24 mouse cellular contexts compared by ENCODE assay signal in genomic region chr6:115830779-115831601, GRCm38 (mm10). TPM values are rescaled to one million over a fixed set of nuclear protein-coding genes. Genes with fewer than 3 reads are reported as not detected.
DNase-seq lines count a peak whose midpoint lies in the region; ATAC-seq and TF ChIP-seq lines count a peak whose summit lies in the region.
"Had no signal": no experiment of that assay in that cellular context is flagged by ENCODE, and none has a peak within 500 bp of the region (broad histone marks: within the 10 kb centered on the region; RNA-seq: fewer than 3 reads in every experiment).

No protein-coding gene starts in this region.

- peak overlapping the region; percentile 60 for H3K27ac ChIP-seq in ES-Bruce4 (ENCODE audit: insufficient read depth, low read length)
- peak overlapping the region; percentile 15; the same call in 1 of the 2 replicates for H3K27ac ChIP-seq in liver, embryonic 13.5 days
- no peak overlapping the region for H3K27ac ChIP-seq in heart, embryonic 10.5 days
- H3K27ac ChIP-seq in hindbrain, embryonic 16.5 days (ENCODE audit: low read depth, low read length), result no peak overlapping the region
- H3K27ac ChIP-seq: embryonic facial prominence, embryonic 15.5 days; forebrain, embryonic 15.5 days; hindbrain, embryonic 10.5 days; hindbrain, postnatal 0 days; kidney, postnatal 0 days; left cerebral cortex, adult 2 months; limb, embryonic 15.5 days; macrophage had no signal

- ATAC-seq in liver, embryonic 13.5 days (ENCODE audit: low read depth), result peak; percentile 47
- ATAC-seq in megakaryocyte-erythroid progenitor cell, adult 5-6 weeks (replicated peaks; ENCODE audit: low FRiP score, low TSS enrichment, poor library complexity, severe bottlenecking), result peak; percentile 66
- no peak for ATAC-seq in hindbrain, embryonic 16.5 days
- ATAC-seq: forebrain, embryonic 15.5 days; hindbrain, postnatal 0 days had no signal

- TF ChIP-seq CTCF in ES-Bruce4 (IDR thresholded peaks at IDR 0.05; ENCODE audit: low read depth, low read length), result no peak

- H3K27me3 ChIP-seq in ES-Bruce4 (ENCODE audit: control insufficient read depth, insufficient read depth, low read length, poor library complexity, severe bottlenecking), result no peaks in the 10 kb centered on the region
- no peaks in the 10 kb centered on the region for H3K27me3 ChIP-seq in liver, embryonic 13.5 days
- H3K27me3 ChIP-seq in heart, embryonic 10.5 days (ENCODE audit: insufficient read depth, poor library complexity, severe bottlenecking), result no peaks in the 10 kb centered on the region
- no peaks in the 10 kb centered on the region for H3K27me3 ChIP-seq in hindbrain, embryonic 16.5 days (replicated peaks; ENCODE audit: control insufficient read depth, insufficient read depth, low read length)
- H3K27me3 ChIP-seq: embryonic facial prominence, embryonic 15.5 days; forebrain, embryonic 15.5 days; heart, embryonic 12.5 days; limb, embryonic 15.5 days had no signal

- H3K9me3 ChIP-seq in ES-Bruce4 (replicated peaks; ENCODE audit: control insufficient read depth, insufficient read depth, low read length, poor library complexity, severe bottlenecking), result no peaks in the 10 kb centered on the region
- no peaks in the 10 kb centered on the region for H3K9me3 ChIP-seq in liver, embryonic 13.5 days (replicated peaks)
- H3K9me3 ChIP-seq in heart, embryonic 10.5 days, result no peaks in the 10 kb centered on the region
- H3K9me3 ChIP-seq in hindbrain, embryonic 16.5 days (ENCODE audit: control insufficient read depth, low read length), result no peaks in the 10 kb centered on the region
- H3K9me3 ChIP-seq: embryonic facial prominence, embryonic 15.5 days; forebrain, embryonic 15.5 days; heart, embryonic 12.5 days; hindbrain, embryonic 10.5 days; limb, embryonic 15.5 days had no signal

- peaks cover 1% of the 10 kb centered on the region for H3K4me1 ChIP-seq in ES-Bruce4 (ENCODE audit: control insufficient read depth, insufficient read depth, low read length)
- peaks cover 38% of the 10 kb centered on the region for H3K4me1 ChIP-seq in liver, embryonic 13.5 days (replicated peaks)
- no peaks in the 10 kb centered on the region for H3K4me1 ChIP-seq in heart, embryonic 10.5 days
- H3K4me1 ChIP-seq in hindbrain, embryonic 16.5 days (ENCODE audit: control insufficient read depth, insufficient read depth, low read depth, low read length), result no peaks in the 10 kb centered on the region
- H3K4me1 ChIP-seq: embryonic facial prominence, embryonic 15.5 days; forebrain, embryonic 15.5 days; heart, embryonic 12.5 days; hindbrain, embryonic 10.5 days; limb, embryonic 15.5 days had no signal

- no peaks in the 10 kb centered on the region for H3K36me3 ChIP-seq in ES-Bruce4 (ENCODE audit: control insufficient read depth, insufficient read depth, low read length, poor library complexity, severe bottlenecking)
- H3K36me3 ChIP-seq in liver, embryonic 13.5 days, result no peaks in the 10 kb centered on the region
- H3K36me3 ChIP-seq in heart, embryonic 10.5 days, result peaks cover 3% of the 10 kb centered on the region; the same call in 1 of the 2 replicates
- H3K36me3 ChIP-seq in hindbrain, embryonic 16.5 days (ENCODE audit: control insufficient read depth, insufficient read depth, low read length), result no peaks in the 10 kb centered on the region
- H3K36me3 ChIP-seq: embryonic facial prominence, embryonic 15.5 days; forebrain, embryonic 15.5 days; heart, embryonic 12.5 days; limb, embryonic 15.5 days had no signal

- TF ChIP-seq EP300 in ES-Bruce4 (IDR thresholded peaks at IDR 0.05; ENCODE audit: insufficient read depth, low read depth, low read length), result no peak

- peak; percentile 22 for DNase-seq in 416B (ENCODE audit: low read depth)
- no peak for DNase-seq in liver, embryonic 13.5 days
- DNase-seq in heart, embryonic 10.5 days (ENCODE audit: low spot score), result no peak
- no peak for DNase-seq in lung, postnatal 10 days
- DNase-seq: adrenal gland, postnatal 10 days; cerebellum, adult 8-10 months; gastrocnemius, postnatal 10 days; heart, postnatal 10 days; kidney, adult 11 months; layer of hippocampus, adult 9-11 months; left cerebral cortex, postnatal 4 days had no signal

- H3K4me2 ChIP-seq in liver, embryonic 13.5 days, result no peak overlapping the region
- no peak overlapping the region for H3K4me2 ChIP-seq in hindbrain, embryonic 16.5 days (ENCODE audit: low read length)
- H3K4me2 ChIP-seq: embryonic facial prominence, embryonic 15.5 days; forebrain, embryonic 15.5 days; heart, embryonic 12.5 days; limb, embryonic 15.5 days; midbrain, embryonic 11.5 days had no signal

- TF ChIP-seq POLR2A in ES-Bruce4 (IDR thresholded peaks at IDR 0.05; ENCODE audit: insufficient read depth, low read length), result no peak

- peak overlapping the region; percentile 5; the same call in 1 of the 2 replicates for H3K9ac ChIP-seq in ES-Bruce4 (ENCODE audit: low read depth, poor library complexity, severe bottlenecking)
- H3K9ac ChIP-seq in liver, embryonic 13.5 days, result no peak overlapping the region
- H3K9ac ChIP-seq in hindbrain, embryonic 16.5 days (ENCODE audit: low read depth, low read length), result no peak overlapping the region
- H3K9ac ChIP-seq: embryonic facial prominence, embryonic 15.5 days; forebrain, embryonic 15.5 days; heart, embryonic 12.5 days; limb, embryonic 15.5 days had no signal

- WGBS in liver, embryonic 13.5 days (ENCODE audit: insufficient replicate concordance), result 74% methylated on average over 6 of the region's 6 CpGs
- 81% methylated on average over 6 of the region's 6 CpGs for WGBS in heart, embryonic 10.5 days
- 83% methylated on average over 6 of the region's 6 CpGs for WGBS in hindbrain, embryonic 16.5 days

- H3K4me3 ChIP-seq in ES-Bruce4 (ENCODE audit: low read depth, low read length), result no peak overlapping the region
- H3K4me3 ChIP-seq in liver, embryonic 13.5 days (replicated peaks), result no peak overlapping the region
- no peak overlapping the region for H3K4me3 ChIP-seq in heart, embryonic 10.5 days
- H3K4me3 ChIP-seq in hindbrain, embryonic 16.5 days (ENCODE audit: low read length), result no peak overlapping the region
- H3K4me3 ChIP-seq: embryonic facial prominence, embryonic 15.5 days; forebrain, embryonic 15.5 days; heart, embryonic 12.5 days; hindbrain, embryonic 10.5 days; left cerebral cortex, adult 2 months; limb, embryonic 15.5 days had no signal

RNA-seq across cellular contexts. Expression of gene Efcab12, which starts 7.2 kb away (rescaled TPM):
- polyA plus RNA-seq in ES-Bruce4 (2011; ENCODE audit: insufficient read depth, insufficient read length, low read depth, missing spikeins), result 0.88 and 1.1 TPM in 2 replicates
- 0.15 and 0.16 TPM in 2 replicates for polyA plus RNA-seq in liver, embryonic 13.5 days (2015; fragmentation: Nextera tagmentation; extraction: Ambion mirVana)
- not detected in 2 replicates for total RNA-seq in megakaryocyte-erythroid progenitor cell, adult 5-6 weeks (2014; fragmentation: Nextera tagmentation)
- 0.05 TPM in 1 of 2 replicates, not detected in the other for total RNA-seq in megakaryocyte-erythroid progenitor cell, adult 5-6 weeks (2017)
- polyA plus RNA-seq in heart, embryonic 10.5 days (2016; fragmentation: Nextera tagmentation; extraction: Ambion mirVana), result 0.46 and 0.74 TPM in 2 replicates
- polyA plus RNA-seq in hindbrain, embryonic 16.5 days (2015; fragmentation: Nextera tagmentation; extraction: Ambion mirVana), result 2.2 and 3.1 TPM in 2 replicates

RNA-seq across cellular contexts. Expression of gene Mbd4, which starts 22.2 kb away (rescaled TPM):
- 24.7 and 28.0 TPM in 2 replicates for polyA plus RNA-seq in ES-Bruce4 (2011; ENCODE audit: insufficient read depth, insufficient read length, low read depth, missing spikeins)
- polyA plus RNA-seq in liver, embryonic 13.5 days (2015; fragmentation: Nextera tagmentation; extraction: Ambion mirVana), result 9.9 and 12.1 TPM in 2 replicates
- total RNA-seq in megakaryocyte-erythroid progenitor cell, adult 5-6 weeks (2014; fragmentation: Nextera tagmentation), result 12.6 and 25.6 TPM in 2 replicates
- total RNA-seq in megakaryocyte-erythroid progenitor cell, adult 5-6 weeks (2017), result 18.9 and 19.9 TPM in 2 replicates
- polyA plus RNA-seq in heart, embryonic 10.5 days (2016; fragmentation: Nextera tagmentation; extraction: Ambion mirVana), result 15.2 and 22.4 TPM in 2 replicates
- 11.1 and 11.4 TPM in 2 replicates for polyA plus RNA-seq in hindbrain, embryonic 16.5 days (2015; fragmentation: Nextera tagmentation; extraction: Ambion mirVana)

RNA-seq across cellular contexts. Expression of gene Ift122, which starts 22.3 kb away (rescaled TPM):
- 13.5 and 17.1 TPM in 2 replicates for polyA plus RNA-seq in ES-Bruce4 (2011; ENCODE audit: insufficient read depth, insufficient read length, low read depth, missing spikeins)
- polyA plus RNA-seq in liver, embryonic 13.5 days (2015; fragmentation: Nextera tagmentation; extraction: Ambion mirVana), result 2.9 and 3.0 TPM in 2 replicates
- total RNA-seq in megakaryocyte-erythroid progenitor cell, adult 5-6 weeks (2014; fragmentation: Nextera tagmentation), result 0.49 and 1.8 TPM in 2 replicates
- 2.3 and 3.7 TPM in 2 replicates for total RNA-seq in megakaryocyte-erythroid progenitor cell, adult 5-6 weeks (2017)
- polyA plus RNA-seq in heart, embryonic 10.5 days (2016; fragmentation: Nextera tagmentation; extraction: Ambion mirVana), result 27.0 and 31.3 TPM in 2 replicates
- polyA plus RNA-seq in hindbrain, embryonic 16.5 days (2015; fragmentation: Nextera tagmentation; extraction: Ambion mirVana), result 31.4 and 33.0 TPM in 2 replicates

RNA-seq across cellular contexts. Expression of gene Rpl32, which starts 22.4 kb away (rescaled TPM):
- 3,790 and 3,890 TPM in 2 replicates for polyA plus RNA-seq in ES-Bruce4 (2011; ENCODE audit: insufficient read depth, insufficient read length, low read depth, missing spikeins)
- polyA plus RNA-seq in liver, embryonic 13.5 days (2015; fragmentation: Nextera tagmentation; extraction: Ambion mirVana), result 1,700 and 1,736 TPM in 2 replicates
- total RNA-seq in megakaryocyte-erythroid progenitor cell, adult 5-6 weeks (2014; fragmentation: Nextera tagmentation), result 5,043 and 6,230 TPM in 2 replicates
- 5,746 and 6,785 TPM in 2 replicates for total RNA-seq in megakaryocyte-erythroid progenitor cell, adult 5-6 weeks (2017)
- polyA plus RNA-seq in heart, embryonic 10.5 days (2016; fragmentation: Nextera tagmentation; extraction: Ambion mirVana), result 1,266 and 1,290 TPM in 2 replicates
- 854 and 884 TPM in 2 replicates for polyA plus RNA-seq in hindbrain, embryonic 16.5 days (2015; fragmentation: Nextera tagmentation; extraction: Ambion mirVana)

RNA-seq across cellular contexts. Expression of gene Cand2, which starts 56.7 kb away (rescaled TPM):
- 12.8 and 13.9 TPM in 2 replicates for polyA plus RNA-seq in ES-Bruce4 (2011; ENCODE audit: insufficient read depth, insufficient read length, low read depth, missing spikeins)
- 3.3 and 4.3 TPM in 2 replicates for polyA plus RNA-seq in liver, embryonic 13.5 days (2015; fragmentation: Nextera tagmentation; extraction: Ambion mirVana)
- total RNA-seq in megakaryocyte-erythroid progenitor cell, adult 5-6 weeks (2014; fragmentation: Nextera tagmentation), result 0.54 and 2.1 TPM in 2 replicates
- total RNA-seq in megakaryocyte-erythroid progenitor cell, adult 5-6 weeks (2017), result 0.72 and 0.89 TPM in 2 replicates
- polyA plus RNA-seq in heart, embryonic 10.5 days (2016; fragmentation: Nextera tagmentation; extraction: Ambion mirVana), result 60.0 and 73.9 TPM in 2 replicates
- 10.0 and 13.9 TPM in 2 replicates for polyA plus RNA-seq in hindbrain, embryonic 16.5 days (2015; fragmentation: Nextera tagmentation; extraction: Ambion mirVana)

Comparison
In these comparisons a context has a peak if more than half of its experiments do, and no peak if none do; other contexts are left out.
1. H3K27ac ChIP-seq: peak in ES-Bruce4 (single experiment) and liver, embryonic 13.5 days (single experiment); none in heart, embryonic 10.5 days (single experiment) and hindbrain, embryonic 16.5 days (single experiment).